ENCODE assay signal across 7 mouse cellular contexts in the genomic region with DNA sequence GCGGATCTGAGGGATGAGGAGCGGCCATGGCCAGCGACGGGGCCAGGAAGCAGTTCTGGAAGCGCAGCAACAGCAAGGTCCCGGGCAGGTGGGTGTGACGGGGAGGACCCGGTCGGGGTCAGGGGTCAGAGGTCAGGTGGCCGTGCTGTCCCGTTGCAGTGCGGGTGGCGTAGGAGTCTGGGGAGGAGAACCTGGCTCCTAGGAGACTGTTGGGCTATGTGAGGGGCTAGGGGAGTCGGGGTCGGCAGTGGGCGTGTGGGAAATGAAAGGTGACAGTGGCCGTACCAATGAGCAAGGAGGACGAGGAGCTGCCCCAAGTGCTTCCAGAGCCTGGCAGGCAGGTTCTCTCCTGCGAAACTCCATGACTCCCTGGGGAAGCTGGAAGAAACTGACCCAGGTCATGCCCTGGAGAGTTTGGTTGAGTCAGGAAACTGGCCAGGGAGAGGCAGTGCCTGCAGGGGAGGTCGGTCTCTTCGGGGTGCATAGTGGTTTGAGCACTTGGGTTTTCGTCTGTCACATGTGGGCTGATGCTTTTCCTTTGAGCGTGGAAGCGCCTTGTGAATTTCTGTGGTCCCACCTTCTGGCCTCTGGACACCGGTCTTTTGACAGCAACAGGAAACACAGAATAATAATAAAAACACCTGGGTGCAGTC. TPM values are rescaled to one million over a fixed set of nuclear protein-coding genes. Genes with fewer than 3 reads are reported as not detected.
DNase-seq lines count a peak whose midpoint lies in the region; ATAC-seq and TF ChIP-seq lines count a peak whose summit lies in the region.

No protein-coding gene starts in this region.

- peak overlapping the region; percentile 93 for H3K4me3 ChIP-seq in spleen, adult 2 months (ENCODE audit: extremely low read depth, insufficient read depth, insufficient read length)
- H3K4me3 ChIP-seq in limb, embryonic 15.5 days, result peak overlapping the region; percentile 93
- H3K4me3 ChIP-seq in stomach, embryonic 15.5 days (replicated peaks), result peak overlapping the region; percentile 94

- H3K4me1 ChIP-seq in spleen, adult 2 months (ENCODE audit: control insufficient read depth, insufficient read depth, insufficient read length), result peaks cover 4% of the 10 kb centered on the region; the same call in 1 of the 2 replicates
- peaks cover 19% of the 10 kb centered on the region for H3K4me1 ChIP-seq in limb, embryonic 15.5 days
- peaks cover 14% of the 10 kb centered on the region for H3K4me1 ChIP-seq in stomach, embryonic 15.5 days

- no peaks in the 10 kb centered on the region for H3K27me3 ChIP-seq in spleen, adult 2 months (ENCODE audit: control insufficient read depth, insufficient read depth, low read length)
- H3K27me3 ChIP-seq in limb, embryonic 15.5 days, result no peaks in the 10 kb centered on the region
- no peaks in the 10 kb centered on the region for H3K27me3 ChIP-seq in stomach, embryonic 15.5 days (replicated peaks)

- TF ChIP-seq CTCF in spleen, adult 2 months (IDR thresholded peaks at IDR 0.05; ENCODE audit: extremely low read depth, insufficient read depth, insufficient read length, insufficient replicate concordance), result no peak

- H3K4me2 ChIP-seq in limb, embryonic 15.5 days, result peak overlapping the region; percentile 98
- H3K4me2 ChIP-seq in stomach, embryonic 15.5 days, result peak overlapping the region; percentile 99

- H3K27ac ChIP-seq in spleen, adult 2 months (ENCODE audit: insufficient read depth, low read length), result peak overlapping the region; percentile 83
- peak overlapping the region; percentile 94 for H3K27ac ChIP-seq in limb, embryonic 15.5 days
- H3K27ac ChIP-seq in stomach, embryonic 15.5 days, result peak overlapping the region; percentile 92

- peak; percentile 62 for ATAC-seq in erythroid progenitor cell, adult 5-6 weeks (replicated peaks; ENCODE audit: low FRiP score, poor library complexity, severe bottlenecking)
- ATAC-seq in limb, embryonic 15.5 days (ENCODE audit: insufficient number of reproducible peaks, low FRiP score, low TSS enrichment, low read depth), result no peak
- peak; percentile 56 for ATAC-seq in stomach, embryonic 15.5 days (ENCODE audit: insufficient read depth, low FRiP score, low read depth)
- no peak for ATAC-seq in granulocyte monocyte progenitor cell, adult 5-6 weeks (replicated peaks; ENCODE audit: poor library complexity, severe bottlenecking)

- no peak for DNase-seq in spleen, adult 2 months (ENCODE audit: low read depth in 1 of 2, low spot score in 2 of 2)
- DNase-seq in spleen, postnatal 10 days (ENCODE audit: low spot score in 2 of 2), result no peak
- DNase-seq in cerebellum, postnatal 25 days, result no peak

- 2% methylated on average over 25 of the region's 25 CpGs for WGBS in spleen, adult 2 months
- WGBS in limb, embryonic 15.5 days, result 14% methylated on average over 25 of the region's 25 CpGs
- WGBS in stomach, embryonic 15.5 days, result 11% methylated on average over 25 of the region's 25 CpGs

- TF ChIP-seq POLR2A in spleen, adult 2 months (IDR thresholded peaks at IDR 0.05; ENCODE audit: low read depth, low read length), result no peak

- H3K9ac ChIP-seq in limb, embryonic 15.5 days, result peak overlapping the region; percentile 89
- H3K9ac ChIP-seq in stomach, embryonic 15.5 days, result peak overlapping the region; percentile 90

- peaks cover 2% of the 10 kb centered on the region; the same call in 1 of the 2 replicates for H3K36me3 ChIP-seq in spleen, adult 2 months (ENCODE audit: control insufficient read depth, insufficient read depth, low read length)
- no peaks in the 10 kb centered on the region for H3K36me3 ChIP-seq in limb, embryonic 15.5 days
- no peaks in the 10 kb centered on the region for H3K36me3 ChIP-seq in stomach, embryonic 15.5 days

- no peaks in the 10 kb centered on the region for H3K9me3 ChIP-seq in limb, embryonic 15.5 days
- H3K9me3 ChIP-seq in stomach, embryonic 15.5 days, result no peaks in the 10 kb centered on the region

RNA-seq across cellular contexts. Expression of gene Tbc1d22a, which starts 0.4 kb away (rescaled TPM):
- 28.1 and 32.3 TPM in 2 replicates for polyA plus RNA-seq in spleen, adult 2 months (2012; rRNA removed)
- total RNA-seq in erythroid progenitor cell, adult 5-6 weeks (2015; ENCODE audit: low replicate concordance), result 7.6 and 9.2 TPM in 2 replicates
- total RNA-seq in erythroid progenitor cell, adult 5-6 weeks (2017; ENCODE audit: low replicate concordance), result 8.2 and 12.9 TPM in 2 replicates
- polyA plus RNA-seq in limb, embryonic 15.5 days (2015; fragmentation: Nextera tagmentation; extraction: Ambion mirVana), result 12.4 TPM in 2 replicates
- 10.4 TPM in 2 replicates for polyA plus RNA-seq in stomach, embryonic 15.5 days (2015; fragmentation: Nextera tagmentation; extraction: Ambion mirVana)
- total RNA-seq in granulocyte monocyte progenitor cell, adult 5-6 weeks (2014; fragmentation: Nextera tagmentation), result 18.6 and 18.8 TPM in 2 replicates
- 26.5 and 46.7 TPM in 2 replicates for total RNA-seq in granulocyte monocyte progenitor cell, adult 5-6 weeks (2017)

RNA-seq across cellular contexts. Expression of gene Cerk, which starts 28.7 kb away (rescaled TPM):
- polyA plus RNA-seq in spleen, adult 2 months (2012; rRNA removed), result 64.4 and 82.8 TPM in 2 replicates
- 7.9 and 10.1 TPM in 2 replicates for total RNA-seq in erythroid progenitor cell, adult 5-6 weeks (2015; ENCODE audit: low replicate concordance)
- total RNA-seq in erythroid progenitor cell, adult 5-6 weeks (2017; ENCODE audit: low replicate concordance), result 5.5 and 10.0 TPM in 2 replicates
- 15.3 and 17.7 TPM in 2 replicates for polyA plus RNA-seq in limb, embryonic 15.5 days (2015; fragmentation: Nextera tagmentation; extraction: Ambion mirVana)
- polyA plus RNA-seq in stomach, embryonic 15.5 days (2015; fragmentation: Nextera tagmentation; extraction: Ambion mirVana), result 11.0 and 12.1 TPM in 2 replicates
- total RNA-seq in granulocyte monocyte progenitor cell, adult 5-6 weeks (2014; fragmentation: Nextera tagmentation), result 26.3 and 29.8 TPM in 2 replicates
- 41.4 and 47.9 TPM in 2 replicates for total RNA-seq in granulocyte monocyte progenitor cell, adult 5-6 weeks (2017)

Comparison
In these comparisons a context has a peak if more than half of its experiments do, and no peak if none do; other contexts are left out.
1. ATAC-seq: peak in erythroid progenitor cell, adult 5-6 weeks (single experiment) and stomach, embryonic 15.5 days (single experiment); none in limb, embryonic 15.5 days (single experiment) and granulocyte monocyte progenitor cell, adult 5-6 weeks (single experiment).
2. Peak in every context shown above with its lines, with median percentiles within 50 percentile points of each other: H3K27ac ChIP-seq and H3K4me3 ChIP-seq.